Mouse (Mus musculus): ENCODE measurements around the gene Psma1. TPM values are rescaled to one million over a fixed set of nuclear protein-coding genes. Genes with fewer than 3 reads are reported as not detected.

The Psma1 gene
- total RNA-seq (2014; rRNA removed) (141 and 144 TPM in 2 replicates), polyA plus RNA-seq (2015; fragmentation: Nextera tagmentation; extraction: Ambion mirVana) (331 and 342 TPM in 2 replicates)

GRCm38 (mm10) chr7:114276005-114276752 lies at the start of gene Psma1:
TSS of gene Psma1 (minus strand) at chr7:114276118.
- peak within 1 kb of the TSS; percentile 60 for H3K9ac ChIP-seq (replicated peaks; ENCODE audit: low read length)
- under 1% methylated on average over 39 of the region's 39 CpGs for WGBS
- peak; percentile 73 for TF ChIP-seq CTCF (IDR thresholded peaks at IDR 0.05; ENCODE audit: low read depth)

GRCm38 (mm10) chr7:114323527-114323926 lies 47.6 kb upstream of the Psma1 start:
- H3K4me2 ChIP-seq (ENCODE audit: low read depth, low read length), result no peak overlapping the region
- H3K4me1 ChIP-seq (ENCODE audit: insufficient read depth, low read length), result no peaks in the 10 kb centered on the region
- H3K4me3 ChIP-seq (ENCODE audit: low read length), result no peak overlapping the region
- H3K27me3 ChIP-seq (ENCODE audit: insufficient read depth, low read length), result no peaks in the 10 kb centered on the region
- H3K9me3 ChIP-seq (ENCODE audit: low read length), result no peaks in the 10 kb centered on the region
- 78% methylated on average over 1 of the region's 1 CpGs for WGBS
- ATAC-seq, result no peak
- no peak overlapping the region for H3K9ac ChIP-seq (replicated peaks; ENCODE audit: low read length)
- no peak for DNase-seq (ENCODE audit: low spot score)
- H3K27ac ChIP-seq, result no peak overlapping the region
- no peaks in the 10 kb centered on the region for H3K36me3 ChIP-seq (ENCODE audit: insufficient read depth, low read length)
- no peak for TF ChIP-seq CTCF (IDR thresholded peaks at IDR 0.05; ENCODE audit: low read depth)

More at GRCm38 (mm10) chr7:114276005-114276752, at the start of gene Psma1:
- peak within 1 kb of the TSS; percentile 76 for H3K4me3 ChIP-seq (ENCODE audit: low read length)
- peak within 1 kb of the TSS; percentile 78 for H3K27ac ChIP-seq
- no peaks in the 10 kb centered on the region for H3K27me3 ChIP-seq (ENCODE audit: insufficient read depth, low read length)
- DNase-seq (ENCODE audit: low spot score) (peak; percentile 100), ATAC-seq (peak; percentile 94)
- no peaks in the 10 kb centered on the region for H3K4me1 ChIP-seq (ENCODE audit: insufficient read depth, low read length)
- H3K36me3 ChIP-seq (ENCODE audit: insufficient read depth, low read length), result peaks cover 13% of the 10 kb centered on the region
- no peaks in the 10 kb centered on the region for H3K9me3 ChIP-seq (ENCODE audit: low read length)
- peak within 1 kb of the TSS; percentile 74 for H3K4me2 ChIP-seq (ENCODE audit: low read depth, low read length)

- H3K4me3 ChIP-seq (ENCODE audit: low read length), result no peak overlapping the region
- H3K27ac ChIP-seq, result no peak overlapping the region; the same call in 1 of the 2 replicates
- H3K36me3 ChIP-seq (ENCODE audit: insufficient read depth, low read length), result no peaks in the 10 kb centered on the region
- no peaks in the 10 kb centered on the region for H3K4me1 ChIP-seq (ENCODE audit: insufficient read depth, low read length)
- 51% methylated on average over 9 of the region's 9 CpGs for WGBS
- no peaks in the 10 kb centered on the region for H3K9me3 ChIP-seq (ENCODE audit: low read length)
- H3K9ac ChIP-seq (replicated peaks; ENCODE audit: low read length), result no peak overlapping the region
- no peak overlapping the region for H3K4me2 ChIP-seq (ENCODE audit: low read depth, low read length)
- DNase-seq (ENCODE audit: low spot score) (peak; percentile 48), ATAC-seq (peak; percentile 64)
- no peak for TF ChIP-seq CTCF (IDR thresholded peaks at IDR 0.05; ENCODE audit: low read depth)
- H3K27me3 ChIP-seq (ENCODE audit: insufficient read depth, low read length), result no peaks in the 10 kb centered on the region
Measured at GRCm38 (mm10) chr7:114322531-114323441, 46.9 kb upstream of the Psma1 start.

GRCm38 (mm10) chr7:114321694-114322372 lies 45.9 kb upstream of the Psma1 start:
- Histone ChIP-seq H3K9me3 (ENCODE audit: low read length) (no peaks in the 10 kb centered on the region), H3K9ac (replicated peaks; ENCODE audit: low read length) (no peak overlapping the region), H3K36me3 (ENCODE audit: insufficient read depth, low read length) (no peaks in the 10 kb centered on the region), H3K4me3 (ENCODE audit: low read length) (no peak overlapping the region), H3K4me2 (ENCODE audit: low read depth, low read length) (no peak overlapping the region), H3K4me1 (ENCODE audit: insufficient read depth, low read length) (no peaks in the 10 kb centered on the region), H3K27ac (peak overlapping the region; percentile 41; the same call in 1 of the 2 replicates), H3K27me3 (ENCODE audit: insufficient read depth, low read length) (no peaks in the 10 kb centered on the region)
- no peak for ATAC-seq
- DNase-seq (ENCODE audit: low spot score), result peak; percentile 25
- WGBS, result 38% methylated on average over 5 of the region's 5 CpGs
- no peak for TF ChIP-seq CTCF (IDR thresholded peaks at IDR 0.05; ENCODE audit: low read depth)

GRCm38 (mm10) chr7:114317896-114318295 lies 42.0 kb upstream of the Psma1 start:
- Histone ChIP-seq H3K9me3 (ENCODE audit: low read length) (no peaks in the 10 kb centered on the region), H3K9ac (replicated peaks; ENCODE audit: low read length) (no peak overlapping the region), H3K4me3 (ENCODE audit: low read length) (no peak overlapping the region), H3K4me1 (ENCODE audit: insufficient read depth, low read length) (no peaks in the 10 kb centered on the region), H3K36me3 (ENCODE audit: insufficient read depth, low read length) (no peaks in the 10 kb centered on the region), H3K4me2 (ENCODE audit: low read depth, low read length) (no peak overlapping the region), H3K27me3 (ENCODE audit: insufficient read depth, low read length) (no peaks in the 10 kb centered on the region), H3K27ac (no peak overlapping the region)
- ATAC-seq (no peak), DNase-seq (ENCODE audit: low spot score) (no peak)
- 88% methylated on average over 4 of the region's 4 CpGs for WGBS
- no peak for TF ChIP-seq CTCF (IDR thresholded peaks at IDR 0.05; ENCODE audit: low read depth)

- TF ChIP-seq CTCF (IDR thresholded peaks at IDR 0.05; ENCODE audit: low read depth), result no peak
- no peaks in the 10 kb centered on the region for H3K4me1 ChIP-seq (ENCODE audit: insufficient read depth, low read length)
- H3K36me3 ChIP-seq (ENCODE audit: insufficient read depth, low read length), result no peaks in the 10 kb centered on the region
- no peak overlapping the region for H3K9ac ChIP-seq (replicated peaks; ENCODE audit: low read length)
- H3K4me2 ChIP-seq (ENCODE audit: low read depth, low read length), result no peak overlapping the region
- DNase-seq (ENCODE audit: low spot score) (peak; percentile 5), ATAC-seq (no peak)
- H3K4me3 ChIP-seq (ENCODE audit: low read length), result no peak overlapping the region
- WGBS, result 65% methylated on average over 5 of the region's 5 CpGs
- no peaks in the 10 kb centered on the region for H3K27me3 ChIP-seq (ENCODE audit: insufficient read depth, low read length)
- no peaks in the 10 kb centered on the region for H3K9me3 ChIP-seq (ENCODE audit: low read length)
- H3K27ac ChIP-seq, result peak overlapping the region; percentile 3; the same call in 1 of the 2 replicates
Measured at GRCm38 (mm10) chr7:114317389-114317792, 41.5 kb upstream of the Psma1 start.
